ENCODE assay signal across 9 mouse cellular contexts in genomic region chr2:153432492-153432891, GRCm38 (mm10).
DNase-seq lines count a peak whose midpoint lies in the region; ATAC-seq and TF ChIP-seq lines count a peak whose summit lies in the region.
"Had no signal": no experiment of that assay in that cellular context is flagged by ENCODE, and none has a peak within 500 bp of the region (broad histone marks: within the 10 kb centered on the region; RNA-seq: fewer than 3 reads in every experiment).

No protein-coding gene starts in this region.

- DNase-seq in heart, postnatal 36 days, result no peak
- no peak for DNase-seq in right cerebral cortex, adult 2 months (ENCODE audit: low spot score in 2 of 2)
- DNase-seq in right cerebral cortex, adult 18-20 months, result no peak
- DNase-seq: left cerebral cortex, postnatal 4 days had no signal

- no peak overlapping the region for H3K9ac ChIP-seq in heart, embryonic 11.5 days (ENCODE audit: low read depth, low read length)
- 0 out of 2 replicates have a peak overlapping the region, but pooled peaks have one; percentile 12 for H3K9ac ChIP-seq in intestine, embryonic 16.5 days (ENCODE audit: low read depth, low read length)
- no peak overlapping the region for H3K9ac ChIP-seq in lung, embryonic 16.5 days (ENCODE audit: low read length)

- H3K4me3 ChIP-seq in heart, embryonic 11.5 days (ENCODE audit: low read depth, low read length), result no peak overlapping the region
- no peak overlapping the region for H3K4me3 ChIP-seq in bone marrow, adult 2 months (replicated peaks; ENCODE audit: control insufficient read depth, low read depth, low read length)
- H3K4me3 ChIP-seq in intestine, embryonic 16.5 days (ENCODE audit: low read length), result no peak overlapping the region
- no peak overlapping the region for H3K4me3 ChIP-seq in lung, embryonic 16.5 days (ENCODE audit: low read length)

- H3K9me3 ChIP-seq in heart, embryonic 11.5 days (replicated peaks; ENCODE audit: control insufficient read depth, low read length), result no peaks in the 10 kb centered on the region
- no peaks in the 10 kb centered on the region for H3K9me3 ChIP-seq in intestine, embryonic 16.5 days (ENCODE audit: control insufficient read depth, low read length)
- no peaks in the 10 kb centered on the region for H3K9me3 ChIP-seq in lung, embryonic 16.5 days (ENCODE audit: control insufficient read depth, low read length)

- H3K36me3 ChIP-seq in heart, embryonic 11.5 days (ENCODE audit: control insufficient read depth, insufficient read depth, low read length), result peaks cover 15% of the 10 kb centered on the region
- peaks cover 7% of the 10 kb centered on the region for H3K36me3 ChIP-seq in intestine, embryonic 16.5 days (ENCODE audit: control insufficient read depth, insufficient read depth, low read length)
- no peaks in the 10 kb centered on the region for H3K36me3 ChIP-seq in lung, embryonic 16.5 days (ENCODE audit: control insufficient read depth, insufficient read depth, low read length)

- WGBS in heart, embryonic 11.5 days (ENCODE audit: insufficient replicate concordance), result 28% methylated on average over 7 of the region's 7 CpGs
- 82% methylated on average over 7 of the region's 7 CpGs for WGBS in bone marrow, adult 2 months
- WGBS in intestine, embryonic 16.5 days, result 43% methylated on average over 7 of the region's 7 CpGs
- WGBS in lung, embryonic 16.5 days, result 33% methylated on average over 7 of the region's 7 CpGs

- intact Hi-C loops in heart, postnatal 36 days (cut with DNase I), result no loop called here

- H3K27me3 ChIP-seq in heart, embryonic 11.5 days (ENCODE audit: control insufficient read depth, insufficient read depth, low read length), result no peaks in the 10 kb centered on the region
- no peaks in the 10 kb centered on the region for H3K27me3 ChIP-seq in intestine, embryonic 16.5 days (replicated peaks; ENCODE audit: control insufficient read depth, insufficient read depth, low read length)
- H3K27me3 ChIP-seq in lung, embryonic 16.5 days (ENCODE audit: control insufficient read depth, insufficient read depth, low read depth, low read length), result no peaks in the 10 kb centered on the region

- TF ChIP-seq CTCF in bone marrow, adult 2 months (IDR thresholded peaks at IDR 0.05; ENCODE audit: control insufficient read depth, insufficient read depth, low read length), result no peak

- peak overlapping the region; percentile 54 for H3K27ac ChIP-seq in heart, embryonic 11.5 days (ENCODE audit: low read depth, low read length)
- peak overlapping the region; percentile 22; the same call in 1 of the 2 replicates for H3K27ac ChIP-seq in bone marrow, adult 2 months (ENCODE audit: control insufficient read depth, insufficient read depth, low read depth, low read length, poor library complexity)
- H3K27ac ChIP-seq in intestine, embryonic 16.5 days (ENCODE audit: low read length), result peak overlapping the region; percentile 38; the same call in 1 of the 2 replicates
- peak overlapping the region; percentile 87 for H3K27ac ChIP-seq in lung, embryonic 16.5 days (ENCODE audit: low read length)

- TF ChIP-seq POLR2A in bone marrow, adult 2 months (IDR thresholded peaks at IDR 0.05; ENCODE audit: borderline replicate concordance, control insufficient read depth, low read depth, low read length), result no peak

- 0 out of 2 replicates have a peak overlapping the region, but pooled peaks have one; percentile 3 for H3K4me2 ChIP-seq in heart, embryonic 11.5 days
- H3K4me2 ChIP-seq in intestine, embryonic 16.5 days (ENCODE audit: low read depth, low read length), result no peak overlapping the region
- H3K4me2 ChIP-seq in lung, embryonic 16.5 days (ENCODE audit: low read depth, low read length), result no peak overlapping the region

- peak; percentile 44 for ATAC-seq in heart, embryonic 11.5 days (replicated peaks; ENCODE audit: insufficient number of reproducible peaks, low FRiP score, low TSS enrichment)
- no peak for ATAC-seq in intestine, embryonic 16.5 days
- ATAC-seq in lung, embryonic 16.5 days (ENCODE audit: low read depth), result peak; percentile 11
- ATAC-seq in erythroblast, adult 5-6 weeks (replicated peaks; ENCODE audit: low FRiP score, poor library complexity, severe bottlenecking), result no peak

- H3K4me1 ChIP-seq in heart, embryonic 11.5 days (ENCODE audit: control insufficient read depth, insufficient read depth, low read length), result peaks cover 87% of the 10 kb centered on the region
- H3K4me1 ChIP-seq in bone marrow, adult 2 months (ENCODE audit: control insufficient read depth, insufficient read depth, low read length), result peaks cover 2% of the 10 kb centered on the region; the same call in 1 of the 2 replicates
- peaks cover 78% of the 10 kb centered on the region for H3K4me1 ChIP-seq in intestine, embryonic 16.5 days (ENCODE audit: control insufficient read depth, insufficient read depth, low read length)
- H3K4me1 ChIP-seq in lung, embryonic 16.5 days (replicated peaks; ENCODE audit: control insufficient read depth, insufficient read depth, low read length), result peaks cover 66% of the 10 kb centered on the region

Comparison
In these comparisons a context has a peak if more than half of its experiments do, and no peak if none do; other contexts are left out.
1. ATAC-seq: peak in heart, embryonic 11.5 days (single experiment) and lung, embryonic 16.5 days (single experiment); none in intestine, embryonic 16.5 days (single experiment) and erythroblast, adult 5-6 weeks (single experiment).
2. H3K27ac ChIP-seq: peak in every context shown above with its lines; median percentile 87 in lung, embryonic 16.5 days; 54 in heart, embryonic 11.5 days; 38 in intestine, embryonic 16.5 days; 22 in bone marrow, adult 2 months.